Mouse (Mus musculus) embryonic facial prominence, embryonic 10.5 days (tissue): Measurements from ENCODE around the gene Elane. TPM values are rescaled to one million over a fixed set of nuclear protein-coding genes. Genes with fewer than 3 reads are reported as not detected.
A peak's percentile ranks its signal among the peaks of the same experiment; 100 is the strongest.

Experiments
- DNase-seq: peaks from one replicate; pipeline ENCODE4 v3.0.0-alpha.2; 2017; ENCODE audit warnings: low spot score
- H3K27ac ChIP-seq: fragments of 300-500 bp; sonication (generic); replicated peaks from 2 replicates; pipeline ENCODE4 v1.5.1; 2016; ENCODE audit warnings: mild to moderate bottlenecking
- H3K27me3 ChIP-seq: fragments of 300-500 bp; sonication (generic); replicated peaks from 2 replicates; pipeline ENCODE4 v1.6.1; 2016; ENCODE audit warnings: low read depth, mild to moderate bottlenecking; ENCODE audit not compliant: poor library complexity, severe bottlenecking
- H3K36me3 ChIP-seq: fragments of 300-500 bp; sonication (generic); replicated peaks from 2 replicates; pipeline ENCODE4 v1.6.1; 2016; ENCODE audit warnings: mild to moderate bottlenecking, moderate library complexity
- H3K4me1 ChIP-seq: fragments of 300-500 bp; sonication (generic); 2 replicates; pipeline ENCODE4 v1.6.1; 2016
- H3K4me3 ChIP-seq: fragments of 300-500 bp; sonication (generic); 2 replicates; pipeline ENCODE4 v1.5.1; 2016; ENCODE audit warnings: mild to moderate bottlenecking, moderate library complexity
- H3K9me3 ChIP-seq: fragments of 300-500 bp; sonication (generic); 2 replicates; pipeline ENCODE4 v1.6.1; 2016; ENCODE audit warnings: mild to moderate bottlenecking
- WGBS: fragments of 180-500 bp; shearing (Covaris S2); methylation state at CpG from one replicate; pipeline ENCODE4 v1.1.7; 2016; 5-methylcytosine and 5-hydroxymethylcytosine counted together
- microRNA-seq: library from miRNA; unstranded; fragments of <30 nt; microRNA quantifications from one replicate; pipeline ENCODE4, GENCODE M21; 2017
- polyA plus RNA-seq: library from polyadenylated mRNA; unstranded; fragments of >200 nt; fragmentation: Nextera tagmentation; extraction: Ambion mirVana; gene quantifications from 2 replicates; pipeline ENCODE4 v1.2.1, GENCODE M21; 2016

Elane gene
- polyA plus RNA-seq, 1 experiment from 2014 or later, result 0.20 TPM

DNA sequence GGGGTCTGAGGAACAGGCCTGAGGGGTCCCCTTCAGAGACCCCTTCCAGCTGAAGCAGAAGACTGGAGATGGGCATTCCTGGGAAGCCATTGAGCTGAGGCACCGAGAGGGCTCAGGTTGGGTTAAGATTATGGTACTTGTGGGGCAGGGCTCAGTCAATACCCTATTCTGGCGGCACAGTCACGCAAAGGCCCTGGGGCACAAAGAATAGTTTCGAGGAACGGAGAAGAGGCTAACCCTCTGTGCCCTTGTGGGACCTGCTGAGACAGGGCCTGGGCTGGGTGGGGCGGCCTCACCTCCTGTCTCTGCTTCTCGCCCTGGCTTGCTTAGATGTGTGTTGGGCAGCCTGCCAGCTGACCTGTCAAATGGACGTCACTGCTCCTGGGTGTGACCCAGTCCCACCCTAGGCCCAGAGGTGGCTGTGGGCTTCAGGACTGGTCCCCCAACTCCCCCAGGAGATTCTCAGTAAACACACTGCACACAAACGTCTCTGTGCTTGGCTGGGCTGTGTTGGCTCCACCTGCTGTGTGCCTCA, 47.2 kb downstream of the Elane start:
- Histone ChIP-seq H3K9me3 (no peaks in the 10 kb centered on the region), H3K4me1 (peaks cover 92% of the 10 kb centered on the region), H3K4me3 (peak overlapping the region; percentile 42), H3K27ac (peak overlapping the region; percentile 79), H3K27me3 (no peaks in the 10 kb centered on the region), H3K36me3 (peaks cover 86% of the 10 kb centered on the region)
- WGBS, result 60% methylated on average over 9 of the region's 9 CpGs
- DNase-seq, result no peak

DNA sequence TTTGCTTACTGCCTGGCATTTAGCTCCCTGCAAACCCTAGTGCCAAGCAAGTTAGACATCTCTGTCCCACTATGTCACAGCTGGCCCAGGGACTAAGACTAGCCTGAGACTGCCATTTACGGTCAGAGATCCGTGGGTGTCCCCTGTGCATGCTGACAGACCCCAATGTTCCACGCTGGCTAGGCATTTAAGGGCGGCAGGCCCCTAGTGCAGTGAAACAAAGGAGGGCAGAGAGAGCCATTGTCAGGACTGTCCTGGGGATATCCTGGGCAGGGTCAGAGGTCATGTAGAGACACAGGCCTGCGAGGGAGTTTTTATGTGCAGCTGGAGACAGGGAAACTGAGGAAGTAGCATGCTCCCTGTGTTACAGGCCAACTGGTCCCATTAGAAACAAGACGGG, 47.8 kb downstream of the Elane start:
- H3K36me3 ChIP-seq, result peaks cover 92% of the 10 kb centered on the region
- no peak for DNase-seq
- peak overlapping the region; percentile 79 for H3K27ac ChIP-seq
- no peaks in the 10 kb centered on the region for H3K9me3 ChIP-seq
- H3K27me3 ChIP-seq, result no peaks in the 10 kb centered on the region
- peak overlapping the region; percentile 42 for H3K4me3 ChIP-seq
- WGBS, result 47% methylated on average over 6 of the region's 6 CpGs
- peaks cover 92% of the 10 kb centered on the region for H3K4me1 ChIP-seq

GRCm38 (mm10) chr10:79934272-79934721, 48.2 kb downstream of the Elane start:
- H3K27me3 ChIP-seq, result no peaks in the 10 kb centered on the region
- DNase-seq, result no peak
- H3K4me1 ChIP-seq, result peaks cover 92% of the 10 kb centered on the region
- no peaks in the 10 kb centered on the region for H3K9me3 ChIP-seq
- 74% methylated on average over 13 of the region's 13 CpGs for WGBS
- H3K4me3 ChIP-seq, result peak overlapping the region; percentile 42
- peaks cover 96% of the 10 kb centered on the region for H3K36me3 ChIP-seq
- H3K27ac ChIP-seq, result peak overlapping the region; percentile 79

- WGBS, result 91% methylated on average over 16 of the region's 16 CpGs
- 0 out of 2 replicates have a peak overlapping the region, but pooled peaks have one; percentile 8 for H3K4me3 ChIP-seq
- H3K4me1 ChIP-seq, result peaks cover 92% of the 10 kb centered on the region
- no peaks in the 10 kb centered on the region for H3K9me3 ChIP-seq
- no peak for DNase-seq
- no peaks in the 10 kb centered on the region for H3K27me3 ChIP-seq
- H3K27ac ChIP-seq, result 0 out of 2 replicates have a peak overlapping the region, but pooled peaks have one; percentile 79
- H3K36me3 ChIP-seq, result peaks cover 99% of the 10 kb centered on the region
Observed at GRCm38 (mm10) chr10:79934794-79935569, 48.9 kb downstream of the Elane start.

- DNase-seq, result no peak
- H3K9me3 ChIP-seq, result no peaks in the 10 kb centered on the region
- H3K27ac ChIP-seq, result no peak overlapping the region
- 72% methylated on average over 10 of the region's 10 CpGs for WGBS
- 0 out of 2 replicates have a peak overlapping the region, but pooled peaks have one; percentile 0 for H3K4me3 ChIP-seq
- peaks cover 87% of the 10 kb centered on the region for H3K4me1 ChIP-seq
- H3K27me3 ChIP-seq, result no peaks in the 10 kb centered on the region
- H3K36me3 ChIP-seq, result peaks cover 99% of the 10 kb centered on the region
Observed at GRCm38 (mm10) chr10:79936284-79936910, 50.4 kb downstream of the Elane start.

GRCm38 (mm10) chr10:79936911-79937441, 50.9 kb downstream of the Elane start:
- peaks cover 83% of the 10 kb centered on the region for H3K4me1 ChIP-seq
- no peaks in the 10 kb centered on the region for H3K27me3 ChIP-seq
- no peak overlapping the region for H3K4me3 ChIP-seq
- 83% methylated on average over 27 of the region's 27 CpGs for WGBS
- no peak for DNase-seq
- no peaks in the 10 kb centered on the region for H3K9me3 ChIP-seq
- 0 out of 2 replicates have a peak overlapping the region, but pooled peaks have one; percentile 21 for H3K27ac ChIP-seq
- H3K36me3 ChIP-seq, result peaks cover 99% of the 10 kb centered on the region

Small RNA genes lying within 50 kb of the gene (microRNA-seq; reads per million reads assigned to microRNA genes)
- gene Mir6910, result 0.91 reads per million

Other genes with a start within 250 kb of the Elane start
- gene Shc2, start 248.3 kb upstream of the Elane start, polyA plus RNA-seq, result 20.0 and 21.5 TPM in 2 replicates
- not detected in 2 replicates for gene Odf3l2, start 240.5 kb upstream of the Elane start, polyA plus RNA-seq
- 2.5 and 3.2 TPM in 2 replicates for gene Madcam1, start 221.7 kb upstream of the Elane start, polyA plus RNA-seq
- gene Tpgs1, start 216.9 kb upstream of the Elane start, polyA plus RNA-seq, result 62.6 and 63.5 TPM in 2 replicates
- 240 and 250 TPM in 2 replicates for gene Cdc34, start 204.1 kb upstream of the Elane start, polyA plus RNA-seq
- 0.88 and 1.5 TPM in 2 replicates for gene Gzmm, start 197.2 kb upstream of the Elane start, polyA plus RNA-seq
- gene Bsg, start 181.8 kb upstream of the Elane start, polyA plus RNA-seq, result 591 and 608 TPM in 2 replicates
- gene Hcn2, start 169.6 kb upstream of the Elane start, polyA plus RNA-seq, result 0.04 TPM in 1 of 2 replicates, not detected in the other
- 52.8 and 54.3 TPM in 2 replicates for gene Polrmt, start 139.7 kb upstream of the Elane start, polyA plus RNA-seq
- gene Fgf22, start 131.2 kb upstream of the Elane start, polyA plus RNA-seq, result 0.46 TPM in 1 of 2 replicates, not detected in the other
- gene Rnf126, start 119.3 kb upstream of the Elane start, polyA plus RNA-seq, result 125 and 126 TPM in 2 replicates
- gene Fstl3, start 109.0 kb upstream of the Elane start, polyA plus RNA-seq, result 1.9 and 2.2 TPM in 2 replicates
- gene Prss57, start 95.3 kb upstream of the Elane start, polyA plus RNA-seq, result 0.05 TPM in 1 of 2 replicates, not detected in the other
- gene Palm, start 92.7 kb upstream of the Elane start, polyA plus RNA-seq, result 127 and 129 TPM in 2 replicates
- gene Misp, start 65.3 kb upstream of the Elane start, polyA plus RNA-seq, result 1.7 and 2.2 TPM in 2 replicates
- gene Ptbp1, start 31.8 kb upstream of the Elane start, polyA plus RNA-seq, result 406 and 416 TPM in 2 replicates
- gene Prtn3, start 11.8 kb upstream of the Elane start, polyA plus RNA-seq, result 9.3 and 12.3 TPM in 2 replicates
- gene Plppr3, start 11.6 kb upstream of the Elane start, polyA plus RNA-seq, result 123 and 139 TPM in 2 replicates
- gene Cfd, start 4.6 kb downstream of the Elane start, polyA plus RNA-seq, result not detected in 2 replicates
- gene Med16, start 22.7 kb downstream of the Elane start, polyA plus RNA-seq, result 63.6 and 68.1 TPM in 2 replicates
- 3.4 TPM in 1 of 2 replicates, not detected in the other for gene Gm26602, start 24.6 kb downstream of the Elane start, polyA plus RNA-seq
- gene Kiss1r, start 30.7 kb downstream of the Elane start, polyA plus RNA-seq, result 0.33 and 0.37 TPM in 2 replicates
- 125 and 136 TPM in 2 replicates for gene R3hdm4, start 35.0 kb downstream of the Elane start, polyA plus RNA-seq
- 15.7 and 18.0 TPM in 2 replicates for gene Arid3a, start 40.8 kb downstream of the Elane start, polyA plus RNA-seq
- 166 TPM in 2 replicates for gene Wdr18, start 73.9 kb downstream of the Elane start, polyA plus RNA-seq
- 0.13 and 0.44 TPM in 2 replicates for gene Grin3b, start 84.5 kb downstream of the Elane start, polyA plus RNA-seq
- 12.3 and 12.4 TPM in 2 replicates for gene Tmem259, start 98.1 kb downstream of the Elane start, polyA plus RNA-seq
- gene Cnn2, start 102.3 kb downstream of the Elane start, polyA plus RNA-seq, result 234 and 253 TPM in 2 replicates
- 2.9 and 3.2 TPM in 2 replicates for gene Abca7, start 110.2 kb downstream of the Elane start, polyA plus RNA-seq
- gene Arhgap45, start 130.4 kb downstream of the Elane start, polyA plus RNA-seq, result 11.2 and 11.3 TPM in 2 replicates
- gene Polr2e, start 153.5 kb downstream of the Elane start, polyA plus RNA-seq, result 312 and 316 TPM in 2 replicates
- gene Gpx4, start 160.9 kb downstream of the Elane start, polyA plus RNA-seq, result 618 and 672 TPM in 2 replicates
- gene Sbno2, start 219.3 kb downstream of the Elane start, polyA plus RNA-seq, result 16.2 and 18.2 TPM in 2 replicates
- gene Stk11, start 229.6 kb downstream of the Elane start, polyA plus RNA-seq, result 16.1 and 17.5 TPM in 2 replicates